Mouse (Mus musculus) embryonic facial prominence, embryonic 11.5 days (tissue): ENCODE results near the gene Zfp91. TPM values are rescaled to one million over a fixed set of nuclear protein-coding genes. Genes with fewer than 3 reads are reported as not detected.
"Not testable (repeated sequence)": the region's sequence is repeated elsewhere in the genome, so short reads cannot be mapped to it uniquely, and the experiment has no call there.

Experiments
- ATAC-seq: fragments of 200-750 bp; cut with Nextera tagmentation; replicated peaks from 2 replicates; pipeline ENCODE4 v1.8.0; 2017; ENCODE audit warnings: low read depth; ENCODE audit not compliant: insufficient number of reproducible peaks, low FRiP score, low TSS enrichment
- DNase-seq: peaks from one replicate; pipeline ENCODE4 v3.0.0-alpha.2; 2015; ENCODE audit warnings: low spot score
- H3K27ac ChIP-seq: fragments of 300-500 bp; sonication (generic); replicated peaks from 2 replicates; pipeline ENCODE4 v1.5.1; 2014; ENCODE audit warnings: mild to moderate bottlenecking, low read depth, low read length, control low read depth
- H3K27me3 ChIP-seq: fragments of 300-500 bp; sonication (generic); 2 replicates; pipeline ENCODE4 v1.6.1; 2014; ENCODE audit warnings: mild to moderate bottlenecking, low read length, moderate library complexity, mixed read lengths; ENCODE audit not compliant: control insufficient read depth, insufficient read depth
- H3K36me3 ChIP-seq: fragments of 300-500 bp; sonication (generic); replicated peaks from 2 replicates; pipeline ENCODE4 v1.6.1; 2014; ENCODE audit warnings: low read depth, mild to moderate bottlenecking, low read length, moderate library complexity, mixed read lengths; ENCODE audit not compliant: control insufficient read depth, insufficient read depth
- H3K4me1 ChIP-seq: fragments of 300-500 bp; sonication (generic); 2 replicates; pipeline ENCODE4 v1.6.1; 2014; ENCODE audit warnings: low read length, mixed read lengths; ENCODE audit not compliant: control insufficient read depth, insufficient read depth
- H3K4me2 ChIP-seq: fragments of 300-500 bp; sonication (generic); 2 replicates; pipeline ENCODE4 v1.6.1; 2014; ENCODE audit warnings: low read depth, mild to moderate bottlenecking, control low read depth, low read length, moderate library complexity
- H3K4me3 ChIP-seq: fragments of 300-500 bp; sonication (generic); 2 replicates; pipeline ENCODE4 v1.5.1; 2014; ENCODE audit warnings: low read depth, low read length, control low read depth
- H3K9ac ChIP-seq: fragments of 300-500 bp; sonication (generic); replicated peaks from 2 replicates; pipeline ENCODE4 v1.6.1; 2014; ENCODE audit warnings: mild to moderate bottlenecking, control low read depth, low read length
- H3K9me3 ChIP-seq: fragments of 300-500 bp; sonication (generic); replicated peaks from 2 replicates; pipeline ENCODE4 v1.6.1; 2016; ENCODE audit warnings: mild to moderate bottlenecking, low read length, inconsistent platforms, mixed read lengths; ENCODE audit not compliant: control insufficient read depth
- WGBS: fragments of 180-500 bp; shearing (Covaris S2); extraction: QIAGEN DNeasy Blood & Tissue Kit; methylation state at CpG from one replicate; pipeline ENCODE4 v1.1.7; 2014; 5-methylcytosine and 5-hydroxymethylcytosine counted together
- polyA plus RNA-seq: library from polyadenylated mRNA; unstranded; fragments of >200 nt; fragmentation: Nextera tagmentation; extraction: Ambion mirVana; gene quantifications from 2 replicates; pipeline ENCODE4 v1.2.1, GENCODE M21; 2014

Zfp91 gene
- polyA plus RNA-seq, 1 experiment from 2014 or later: 11.0 TPM

- WGBS: 85% methylated on average over 2 of the region's 2 CpGs
- no peaks in the 10 kb centered on the region for H3K36me3 ChIP-seq
- ATAC-seq (no peak), DNase-seq (no peak)
- H3K4me1 ChIP-seq: no peaks in the 10 kb centered on the region
- no peak overlapping the region for H3K4me2 ChIP-seq
- H3K9ac ChIP-seq: no peak overlapping the region
- no peaks in the 10 kb centered on the region for H3K27me3 ChIP-seq
- H3K9me3 ChIP-seq: no peaks in the 10 kb centered on the region
- no peak overlapping the region for H3K27ac ChIP-seq
- no peak overlapping the region for H3K4me3 ChIP-seq
Observed at GRCm38 (mm10) chr19:12731950-12732349, 64.0 kb downstream of the Zfp91 start.

GRCm38 (mm10) chr19:12731036-12731435, 64.9 kb downstream of the Zfp91 start:
- DNase-seq (no peak), ATAC-seq (no peak)
- no peaks in the 10 kb centered on the region for H3K4me1 ChIP-seq
- no peaks in the 10 kb centered on the region for H3K27me3 ChIP-seq
- H3K4me3 ChIP-seq: no peak overlapping the region
- no peak overlapping the region for H3K27ac ChIP-seq
- 65% methylated on average over 1 of the region's 1 CpGs for WGBS
- H3K9me3 ChIP-seq: no peaks in the 10 kb centered on the region
- no peak overlapping the region for H3K4me2 ChIP-seq
- H3K36me3 ChIP-seq: no peaks in the 10 kb centered on the region
- no peak overlapping the region for H3K9ac ChIP-seq

- no peak for DNase-seq
- no peak overlapping the region for H3K4me3 ChIP-seq
- H3K27me3 ChIP-seq: no peaks in the 10 kb centered on the region
- H3K9me3 ChIP-seq: no peaks in the 10 kb centered on the region
- no peak overlapping the region for H3K9ac ChIP-seq
- H3K4me1 ChIP-seq: no peaks in the 10 kb centered on the region
- no peak for ATAC-seq
- no peak overlapping the region for H3K27ac ChIP-seq
- no peak overlapping the region for H3K4me2 ChIP-seq
- H3K36me3 ChIP-seq: no peaks in the 10 kb centered on the region
- 76% methylated on average over 1 of the region's 1 CpGs for WGBS
Observed at GRCm38 (mm10) chr19:12725851-12726250, 70.1 kb downstream of the Zfp91 start.

GRCm38 (mm10) chr19:12722308-12722707, 73.6 kb downstream of the Zfp91 start:
- no peak overlapping the region for H3K27ac ChIP-seq
- DNase-seq (no peak), ATAC-seq (no peak)
- H3K4me3 ChIP-seq: no peak overlapping the region
- H3K36me3 ChIP-seq: no peaks in the 10 kb centered on the region
- no peaks in the 10 kb centered on the region for H3K9me3 ChIP-seq
- no peak overlapping the region for H3K9ac ChIP-seq
- H3K4me2 ChIP-seq: no peak overlapping the region
- H3K4me1 ChIP-seq: no peaks in the 10 kb centered on the region
- no peaks in the 10 kb centered on the region for H3K27me3 ChIP-seq
- 88% methylated on average over 2 of the region's 3 CpGs for WGBS

- not testable (repeated sequence) for ATAC-seq, H3K36me3 ChIP-seq, H3K27me3 ChIP-seq, H3K4me1 ChIP-seq, DNase-seq, H3K4me3 ChIP-seq, H3K27ac ChIP-seq, H3K4me2 ChIP-seq, H3K9ac ChIP-seq, H3K9me3 ChIP-seq
- WGBS: 89% methylated on average over 7 of the region's 7 CpGs
Observed at GRCm38 (mm10) chr19:12721596-12721995, 74.3 kb downstream of the Zfp91 start.

- not testable (repeated sequence) for H3K27me3 ChIP-seq, H3K9me3 ChIP-seq, H3K4me2 ChIP-seq, H3K4me1 ChIP-seq, ATAC-seq, DNase-seq, H3K4me3 ChIP-seq, H3K36me3 ChIP-seq, H3K27ac ChIP-seq, H3K9ac ChIP-seq
- 91% methylated on average over 5 of the region's 5 CpGs for WGBS
Observed at GRCm38 (mm10) chr19:12720919-12721318, 75.0 kb downstream of the Zfp91 start.

GRCm38 (mm10) chr19:12720463-12720862, 75.5 kb downstream of the Zfp91 start:
- WGBS: 76% methylated on average over 2 of the region's 2 CpGs
- DNase-seq: no peak
- ATAC-seq: no peak

GRCm38 (mm10) chr19:12719189-12719588, 76.7 kb downstream of the Zfp91 start:
- ATAC-seq (no peak), DNase-seq (no peak)
- no peaks in the 10 kb centered on the region for H3K4me1 ChIP-seq
- WGBS: 82% methylated on average over 6 of the region's 6 CpGs
- H3K4me2 ChIP-seq: no peak overlapping the region
- no peaks in the 10 kb centered on the region for H3K36me3 ChIP-seq
- H3K9me3 ChIP-seq: no peaks in the 10 kb centered on the region
- H3K9ac ChIP-seq: no peak overlapping the region
- no peak overlapping the region for H3K4me3 ChIP-seq
- H3K27ac ChIP-seq: no peak overlapping the region
- H3K27me3 ChIP-seq: no peaks in the 10 kb centered on the region

More at GRCm38 (mm10) chr19:12720463-12720862, 75.5 kb downstream of the Zfp91 start:
- H3K9ac ChIP-seq: no peak overlapping the region
- no peaks in the 10 kb centered on the region for H3K27me3 ChIP-seq
- no peak overlapping the region for H3K27ac ChIP-seq
- H3K4me2 ChIP-seq: no peak overlapping the region
- H3K9me3 ChIP-seq: no peaks in the 10 kb centered on the region
- H3K4me1 ChIP-seq: no peaks in the 10 kb centered on the region
- no peaks in the 10 kb centered on the region for H3K36me3 ChIP-seq
- no peak overlapping the region for H3K4me3 ChIP-seq
